12 mouse cellular contexts compared by ENCODE assay signal in the genomic region with DNA sequence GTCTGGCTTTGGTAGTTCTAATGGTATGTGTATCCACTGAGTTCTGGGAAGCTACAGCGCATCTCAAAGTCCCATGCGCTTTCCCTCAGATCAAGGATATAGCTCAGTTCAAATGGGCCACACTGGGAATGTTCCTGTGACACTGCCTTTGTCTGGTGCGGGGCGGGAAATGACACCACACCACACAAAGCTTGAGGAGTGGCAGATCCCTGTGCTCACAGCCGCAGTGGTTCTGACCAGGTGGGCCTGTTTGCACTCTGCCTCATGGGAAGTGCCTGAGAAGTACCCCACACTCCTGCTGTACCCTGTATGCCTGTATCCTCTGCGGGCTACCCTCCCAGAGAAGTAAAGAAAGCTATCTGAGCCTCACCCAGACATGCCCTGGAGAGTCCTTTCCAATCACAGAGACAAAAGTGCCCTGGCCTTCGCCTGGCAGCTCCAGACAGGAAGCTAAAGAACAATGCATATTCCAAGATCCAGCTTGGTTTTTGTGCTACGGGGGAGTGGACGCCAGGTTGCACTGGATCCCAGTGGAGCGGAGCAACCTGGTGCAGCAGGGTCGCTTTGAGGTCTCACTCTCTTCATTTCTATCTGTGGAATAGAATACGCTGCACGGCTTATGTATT. TPM values are rescaled to one million over a fixed set of nuclear protein-coding genes. Genes with fewer than 3 reads are reported as not detected.
DNase-seq lines count a peak whose midpoint lies in the region; ATAC-seq and TF ChIP-seq lines count a peak whose summit lies in the region.
"Had no signal": no experiment of that assay in that cellular context is flagged by ENCODE, and none has a peak within 500 bp of the region (broad histone marks: within the 10 kb centered on the region; RNA-seq: fewer than 3 reads in every experiment).

No protein-coding gene starts in this region.

- peak; percentile 36 to 43 for DNase-seq in heart, adult 2 months
- no peak for DNase-seq in heart, postnatal 25 days (ENCODE audit: low spot score)
- no peak for DNase-seq in lung, adult 2 months
- no peak for DNase-seq in lung, adult 18-20 months
- DNase-seq in kidney, postnatal 10 days = peak; percentile 22
- no peak for DNase-seq in stomach, postnatal 0 days (ENCODE audit: low spot score)
- DNase-seq in thymus, postnatal 10 days (ENCODE audit: low spot score in 2 of 2) = no peak
- DNase-seq in layer of hippocampus, adult 9-10 months (ENCODE audit: low spot score) = no peak
- DNase-seq: adrenal gland, adult 8-10 months; thymus, postnatal 14 days had no signal

- no peak for ATAC-seq in stomach, postnatal 0 days (ENCODE audit: low FRiP score, low TSS enrichment)
- ATAC-seq: midbrain, embryonic 15.5 days had no signal

- no peaks in the 10 kb centered on the region for H3K79me2 ChIP-seq in heart, adult 2 months (replicated peaks; ENCODE audit: control insufficient read depth, insufficient read depth, low read length)

- peaks cover 38% of the 10 kb centered on the region for H3K4me1 ChIP-seq in heart, adult 2 months (ENCODE audit: control insufficient read depth, insufficient read depth, low read length)
- peaks cover 16% of the 10 kb centered on the region; the same call in 1 of the 2 replicates for H3K4me1 ChIP-seq in lung, adult 2 months (ENCODE audit: control insufficient read depth, insufficient read depth, low read length)
- H3K4me1 ChIP-seq in stomach, postnatal 0 days (replicated peaks; ENCODE audit: control insufficient read depth, insufficient read depth) = no peaks in the 10 kb centered on the region
- H3K4me1 ChIP-seq: midbrain, embryonic 15.5 days had no signal

- peak; percentile 53; the same call in 1 of the 2 replicates for TF ChIP-seq EP300 in heart, adult 2 months (IDR thresholded peaks at IDR 0.05; ENCODE audit: insufficient read depth, low read depth, low read length)
- TF ChIP-seq EP300 in stomach, postnatal 0 days (optimal IDR thresholded peaks at IDR 0.05) = no peak

- no peak overlapping the region for H3K4me2 ChIP-seq in stomach, postnatal 0 days (replicated peaks; ENCODE audit: low read depth)
- H3K4me2 ChIP-seq: midbrain, embryonic 15.5 days had no signal

- no peak overlapping the region for H3K4me3 ChIP-seq in heart, adult 2 months
- no peak overlapping the region for H3K4me3 ChIP-seq in lung, adult 2 months (replicated peaks; ENCODE audit: extremely low read depth, low read depth, low read length)
- no peak overlapping the region for H3K4me3 ChIP-seq in stomach, postnatal 0 days (ENCODE audit: low read depth, low read length)
- H3K4me3 ChIP-seq: midbrain, embryonic 15.5 days had no signal

- peak overlapping the region; percentile 9; the same call in 1 of the 2 replicates for H3K9ac ChIP-seq in heart, adult 2 months (ENCODE audit: low read depth, low read length)
- H3K9ac ChIP-seq in stomach, postnatal 0 days (ENCODE audit: low read length) = no peak overlapping the region
- H3K9ac ChIP-seq: liver, embryonic 14.5 days; midbrain, embryonic 15.5 days had no signal

- WGBS in heart, adult 2 months = 50% methylated on average over 13 of the region's 13 CpGs
- 60% methylated on average over 13 of the region's 13 CpGs for WGBS in lung, adult 2 months
- WGBS in stomach, postnatal 0 days = 70% methylated on average over 13 of the region's 13 CpGs

- H3K36me3 ChIP-seq in heart, adult 2 months (ENCODE audit: control insufficient read depth, insufficient read depth, low read length) = no peaks in the 10 kb centered on the region
- H3K36me3 ChIP-seq in stomach, postnatal 0 days (ENCODE audit: control insufficient read depth, insufficient read depth, low read length) = no peaks in the 10 kb centered on the region
- H3K36me3 ChIP-seq: midbrain, embryonic 15.5 days had no signal

- intact Hi-C loops in heart, adult 2 months (cut with DNase I) = no loop called here
- intact Hi-C loops in heart, postnatal 25 days (cut with DNase I) = no loop called here

- no peak; the same call in 1 of the 2 replicates for TF ChIP-seq POLR2A in heart, adult 2 months (IDR thresholded peaks at IDR 0.05; ENCODE audit: insufficient read depth, low read depth, low read length)
- TF ChIP-seq POLR2A in lung, adult 2 months (IDR thresholded peaks at IDR 0.05; ENCODE audit: borderline replicate concordance, extremely low read depth, low read depth, low read length) = 0 out of 2 replicates have a peak, but pooled peaks have one; percentile 26

- TF ChIP-seq CTCF in heart, adult 2 months (IDR thresholded peaks at IDR 0.05) = no peak
- no peak for TF ChIP-seq CTCF in lung, adult 2 months (IDR thresholded peaks at IDR 0.05; ENCODE audit: insufficient read depth, low read length)
- no peak for TF ChIP-seq CTCF in stomach, postnatal 0 days (IDR thresholded peaks at IDR 0.05; ENCODE audit: low read depth)

- H3K27ac ChIP-seq in heart, adult 2 months = peak overlapping the region; percentile 74
- H3K27ac ChIP-seq in stomach, postnatal 0 days (replicated peaks) = peak overlapping the region; percentile 49; the same call in 1 of the 2 replicates
- H3K27ac ChIP-seq: liver, embryonic 14.5 days; midbrain, embryonic 15.5 days had no signal

- H3K27me3 ChIP-seq in heart, adult 2 months (ENCODE audit: control insufficient read depth, insufficient read depth, low read length) = no peaks in the 10 kb centered on the region
- H3K27me3 ChIP-seq in stomach, postnatal 0 days (ENCODE audit: control insufficient read depth, insufficient read depth, low read length) = no peaks in the 10 kb centered on the region
- H3K27me3 ChIP-seq: midbrain, embryonic 15.5 days had no signal

- H3K9me3 ChIP-seq in stomach, postnatal 0 days (ENCODE audit: control insufficient read depth, low read length) = no peaks in the 10 kb centered on the region
- H3K9me3 ChIP-seq: midbrain, embryonic 15.5 days had no signal

RNA-seq across cellular contexts. Expression of a gene that starts 30.3 kb away (rescaled TPM):
- 100 to 1,000 TPM in 1 of 2 experiments, 10 to 100 TPM in 1; 58.4 to 104 TPM for total RNA-seq in heart, adult 2 months (2021)
- polyA plus RNA-seq in heart, adult 2 months (2012; rRNA removed) = 30.3 and 40.2 TPM in 2 replicates
- 10 to 100 TPM; 44.7 to 69.4 TPM for total RNA-seq in heart, postnatal 25 days (2021)
- polyA plus RNA-seq in lung, adult 2 months (2012; rRNA removed) = 42.8 and 65.2 TPM in 2 replicates
- polyA plus RNA-seq in stomach, postnatal 0 days (2015; fragmentation: Nextera tagmentation; extraction: Ambion mirVana) = 9.6 TPM in 2 replicates

Comparison
In these comparisons a context has a peak if more than half of its experiments do, and no peak if none do; other contexts are left out.
1. DNase-seq: peak in heart, adult 2 months (2 of 2) and kidney, postnatal 10 days (single experiment); none in heart, postnatal 25 days (single experiment), lung, adult 2 months (single experiment), lung, adult 18-20 months (0 of 2), stomach, postnatal 0 days (single experiment), thymus, postnatal 10 days (0 of 2) and layer of hippocampus, adult 9-10 months (single experiment).